Mouse (Mus musculus) liver, adult (tissue): Measurements from ENCODE around the gene Allc.

Source experiments
- GATA4 ChIP-seq: IDR thresholded peaks from 2 replicates; pipeline ENCODE4 v1.6.1; 2014; ENCODE audit warnings: mild to moderate bottlenecking, low read length; ENCODE audit not compliant: insufficient replicate concordance

The Allc gene

DNA sequence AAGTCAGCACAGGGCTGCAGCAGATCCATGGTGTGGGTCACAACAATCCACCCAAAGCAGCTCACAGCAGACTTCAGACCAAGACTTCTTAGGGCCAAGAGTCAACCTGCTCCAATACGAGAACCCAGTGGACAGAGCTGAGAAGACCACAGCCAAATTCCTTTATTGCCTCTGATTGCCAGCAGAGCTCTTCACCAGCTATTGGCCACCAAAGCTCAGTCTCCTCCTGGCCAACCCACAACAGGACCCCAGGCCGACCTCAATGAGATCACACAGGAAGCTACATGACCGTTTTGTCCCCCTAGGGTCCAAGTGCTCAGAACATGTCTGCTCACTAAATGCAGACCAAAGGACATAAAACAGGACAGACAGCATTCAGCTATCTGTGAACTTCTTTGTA is 15.8 kb upstream of the Allc start:
- TF ChIP-seq GATA4, result no peak

DNA sequence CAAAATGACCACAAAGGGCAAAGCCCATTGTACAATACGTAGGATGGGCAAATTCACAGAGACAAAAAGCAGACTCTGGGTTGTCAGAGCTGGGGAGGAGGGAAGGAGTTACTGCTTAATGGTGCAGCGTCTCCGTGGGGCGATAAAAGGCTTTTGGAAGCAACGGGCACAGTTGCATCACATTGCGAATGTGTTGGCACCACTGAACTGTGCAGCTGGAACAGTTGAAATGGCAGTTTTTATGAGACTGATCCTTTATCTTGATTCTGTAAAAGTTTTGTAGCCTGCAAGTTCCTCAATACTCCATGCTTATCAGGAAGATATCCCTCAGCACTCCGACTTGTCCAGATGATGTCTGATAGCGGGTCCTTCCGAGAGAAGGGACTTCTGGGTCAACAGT is 15.4 kb upstream of the Allc start:
- no peak for TF ChIP-seq GATA4

DNA sequence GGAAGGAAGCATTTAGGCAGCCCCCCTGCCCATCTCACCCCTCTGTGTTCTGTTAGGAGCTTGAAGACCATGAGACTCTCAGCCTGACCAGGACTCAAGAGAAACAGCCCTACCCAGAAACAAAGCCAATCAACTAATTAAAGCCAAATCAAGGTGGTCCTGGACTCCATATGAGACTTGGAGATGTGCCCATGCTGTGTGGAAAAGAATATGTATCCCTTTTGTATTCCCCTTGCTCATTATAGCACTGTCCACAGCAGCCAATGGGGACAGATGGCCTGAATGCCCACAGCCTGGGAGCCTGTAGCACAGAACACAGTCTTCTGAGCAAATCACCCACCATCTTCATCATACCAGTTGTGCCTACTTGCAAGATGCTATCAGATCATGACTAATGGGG is 14.5 kb upstream of the Allc start:
- TF ChIP-seq GATA4, result no peak

- TF ChIP-seq GATA4, result no peak
Observed at GRCm38 (mm10) chr12:28590428-28590827, 8.1 kb upstream of the Allc start.

- peak; percentile 56; the same call in 1 of the 2 replicates for TF ChIP-seq GATA4
Observed at GRCm38 (mm10) chr12:28589090-28589868, 7.0 kb upstream of the Allc start.

- no peak for TF ChIP-seq GATA4
Observed at GRCm38 (mm10) chr12:28587949-28588348, 5.6 kb upstream of the Allc start.

- TF ChIP-seq GATA4, result no peak
Observed at GRCm38 (mm10) chr12:28584036-28584435, 1.7 kb upstream of the Allc start.

- no peak for TF ChIP-seq GATA4
Observed at GRCm38 (mm10) chr12:28579132-28579531, 3.2 kb downstream of the Allc start.

DNA sequence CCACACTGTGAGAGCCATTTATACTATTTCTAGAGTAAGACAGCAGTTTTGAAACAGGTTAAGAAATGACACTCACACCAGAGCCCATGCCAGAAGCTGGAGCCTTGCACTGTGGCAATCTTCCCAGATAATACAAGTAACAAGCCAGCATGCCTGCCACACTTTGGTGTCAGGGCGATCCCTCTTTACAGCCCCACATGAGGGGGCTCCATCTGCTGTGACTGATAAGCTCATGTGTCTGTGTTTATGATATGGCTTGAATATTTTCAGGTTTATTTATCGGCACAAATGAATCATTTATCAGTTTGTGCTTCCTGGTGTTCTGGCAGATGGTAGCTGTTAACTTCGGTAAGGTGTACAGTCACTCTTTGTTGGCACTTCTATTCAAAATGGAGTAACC is 4.2 kb downstream of the Allc start:
- no peak for TF ChIP-seq GATA4

DNA sequence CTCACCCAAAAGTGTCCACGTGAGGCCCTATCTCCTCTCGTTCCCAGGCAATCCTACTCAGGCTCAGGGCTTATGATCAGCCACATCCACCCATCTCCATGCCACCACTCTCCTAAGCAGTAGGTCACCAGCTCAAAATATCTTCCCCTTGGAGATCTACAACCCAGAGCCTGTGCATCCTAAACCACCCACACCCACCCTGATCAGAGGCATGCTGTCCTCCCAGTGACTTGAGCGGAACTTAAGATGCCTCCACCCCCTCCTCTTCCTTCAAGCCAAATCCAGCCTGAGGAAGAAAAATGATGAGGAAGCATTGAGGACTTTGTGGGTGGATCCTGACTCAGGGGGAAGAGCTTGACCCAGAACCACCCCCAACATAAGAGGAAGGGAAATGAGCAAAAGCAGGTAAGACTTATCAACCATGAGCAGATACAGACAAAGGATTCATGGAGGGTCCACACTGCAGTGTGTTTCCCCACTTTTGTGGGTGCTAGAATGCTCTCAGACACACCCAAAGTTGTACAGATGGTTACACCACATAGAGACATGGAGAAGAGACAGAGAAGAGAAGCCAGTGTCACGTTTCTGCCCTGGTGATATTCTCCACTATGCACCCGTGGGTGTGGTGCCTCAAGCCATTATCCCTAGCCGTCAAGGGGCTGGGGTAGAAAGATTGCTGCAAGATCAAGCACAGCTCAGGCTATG is 6.8 kb downstream of the Allc start:
- TF ChIP-seq GATA4, result no peak

DNA sequence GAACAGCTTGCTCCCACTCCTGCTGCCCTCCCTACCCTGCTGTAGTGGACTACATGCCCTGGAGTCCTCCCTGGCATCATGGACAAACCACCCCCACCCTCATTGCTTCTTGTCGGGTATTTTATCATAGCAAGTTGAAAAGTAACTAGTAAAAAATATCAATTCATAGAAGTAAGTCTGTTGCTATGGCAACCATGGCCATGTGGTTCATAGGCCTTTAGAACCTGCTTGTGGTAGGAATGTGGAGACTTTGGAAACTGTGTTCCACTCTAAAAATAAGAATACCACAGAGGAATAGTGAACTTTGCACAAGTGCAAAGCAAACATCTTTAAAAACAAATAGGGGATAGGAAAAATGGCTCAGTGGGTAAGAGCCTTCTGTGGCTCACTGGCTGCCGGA is 10.1 kb downstream of the Allc start:
- no peak for TF ChIP-seq GATA4

GRCm38 (mm10) chr12:28552299-28552698 is 30.0 kb downstream of the Allc start, which contains the start of gene Dcdc2c:
Gene Dcdc2c, minus strand, starts transcription at chr12:28552399.
- TF ChIP-seq GATA4, result no peak

DNA sequence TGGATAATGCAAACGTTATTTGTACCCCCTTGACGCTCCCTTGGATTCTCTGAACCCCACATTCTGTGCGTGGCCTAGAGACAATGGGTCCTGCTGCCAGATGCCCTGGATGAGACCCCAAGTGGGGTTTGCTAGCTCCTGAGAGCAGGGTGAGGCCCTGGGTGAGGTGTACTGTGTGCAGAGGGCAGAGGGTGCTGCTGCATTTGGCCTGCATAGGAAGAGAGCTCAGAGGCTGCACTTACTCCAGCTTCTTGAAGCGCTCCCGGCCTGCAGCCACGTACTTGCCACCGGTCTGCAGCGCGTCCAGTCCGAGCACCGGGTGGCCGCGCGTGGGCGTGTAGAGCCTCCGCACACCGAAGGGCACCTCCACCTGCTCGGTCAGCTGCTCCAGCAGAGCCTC is 30.5 kb downstream of the Allc start:
- no peak for TF ChIP-seq GATA4

- no peak for TF ChIP-seq GATA4
Observed at GRCm38 (mm10) chr12:28548887-28549286, 33.4 kb downstream of the Allc start.

- TF ChIP-seq GATA4, result no peak
Observed at GRCm38 (mm10) chr12:28514264-28514775, 68.0 kb downstream of the Allc start.

GRCm38 (mm10) chr12:28509699-28510280 is 72.5 kb downstream of the Allc start:
- TF ChIP-seq GATA4, result no peak
